Mouse (Mus musculus) limb, embryonic 14.5 days (tissue): ENCODE measurements around the gene 3830417A13Rik. TPM values are rescaled to one million over a fixed set of nuclear protein-coding genes. Genes with fewer than 3 reads are reported as not detected.

Experiments
- ATAC-seq: fragments of 200-750 bp; cut with Nextera tagmentation; 2 replicates; pipeline ENCODE4 v1.8.0; 2017; ENCODE audit warnings: low read depth, moderate number of reproducible peaks, moderate TSS enrichment; ENCODE audit not compliant: low FRiP score
- DNase-seq: peaks from one replicate; pipeline ENCODE4 v3.0.0-alpha.2; 2015; ENCODE audit warnings: low spot score
- H3K27ac ChIP-seq: fragments of 300-500 bp; sonication (generic); replicated peaks from 2 replicates; pipeline ENCODE4 v1.5.1; 2014; ENCODE audit warnings: low read depth, mild to moderate bottlenecking, low read length, moderate library complexity, mixed read lengths
- H3K27me3 ChIP-seq: fragments of 300-500 bp; sonication (generic); 2 replicates; pipeline ENCODE4 v1.6.1; 2014; ENCODE audit warnings: low read length, mixed read lengths; ENCODE audit not compliant: control insufficient read depth, insufficient read depth
- H3K36me3 ChIP-seq: fragments of 300-500 bp; sonication (generic); 2 replicates; pipeline ENCODE4 v1.6.1; 2014; ENCODE audit warnings: mild to moderate bottlenecking, low read length, moderate library complexity, mixed read lengths; ENCODE audit not compliant: control insufficient read depth, insufficient read depth
- H3K4me1 ChIP-seq: fragments of 300-500 bp; sonication (generic); 2 replicates; pipeline ENCODE4 v1.6.1; 2014; ENCODE audit warnings: antibody characterized with exemption, low read length, mixed read lengths; ENCODE audit not compliant: control insufficient read depth, insufficient read depth
- H3K4me2 ChIP-seq: fragments of 300-500 bp; sonication (generic); replicated peaks from 2 replicates; pipeline ENCODE4 v1.6.1; 2014; ENCODE audit warnings: low read depth, mild to moderate bottlenecking, low read length, moderate library complexity; ENCODE audit not compliant: severe bottlenecking
- H3K4me3 ChIP-seq: fragments of 300-500 bp; sonication (generic); replicated peaks from 2 replicates; pipeline ENCODE4 v1.5.1; 2014; ENCODE audit warnings: low read length
- H3K9ac ChIP-seq: fragments of 300-500 bp; sonication (generic); 2 replicates; pipeline ENCODE4 v1.6.1; 2014; ENCODE audit warnings: mild to moderate bottlenecking, low read depth, low read length, moderate library complexity; ENCODE audit not compliant: severe bottlenecking
- H3K9me3 ChIP-seq: fragments of 300-500 bp; sonication (generic); 2 replicates; pipeline ENCODE4 v1.6.1; 2016; ENCODE audit warnings: low read length; ENCODE audit not compliant: control insufficient read depth
- POLR2A ChIP-seq: fragments of 200-500 bp; IDR thresholded peaks from 2 replicates; pipeline ENCODE4 v1.8.0; 2012; ENCODE audit warnings: inconsistent platforms, mild to moderate bottlenecking, moderate library complexity, borderline replicate concordance; ENCODE audit not compliant: insufficient read depth, insufficient read length; ENCODE audit errors: extremely low read depth
- WGBS: fragments of 180-500 bp; shearing (Covaris S2); extraction: QIAGEN DNeasy Blood & Tissue Kit; methylation state at CpG from one replicate; pipeline ENCODE4 v1.1.7; 2014; 5-methylcytosine and 5-hydroxymethylcytosine counted together
- polyA plus RNA-seq, 2 experiments: library from polyadenylated mRNA; depleted of rRNA in 1 of 2; stranded (reverse) in 1 of 2; unstranded in 1 of 2; fragments of >200 nt; fragmentation: Nextera tagmentation in 1 of 2; extraction: Ambion mirVana in 1 of 2; gene quantifications; 2 replicates each; pipeline versions ENCODE4 v1.2.1 to v1.2.3; 2012 to 2014

The 3830417A13Rik gene
- 0.29 and 0.58 TPM in 2 replicates for polyA plus RNA-seq (2012; rRNA removed)
- polyA plus RNA-seq (2014; fragmentation: Nextera tagmentation; extraction: Ambion mirVana), result 1.3 and 1.7 TPM in 2 replicates

DNA sequence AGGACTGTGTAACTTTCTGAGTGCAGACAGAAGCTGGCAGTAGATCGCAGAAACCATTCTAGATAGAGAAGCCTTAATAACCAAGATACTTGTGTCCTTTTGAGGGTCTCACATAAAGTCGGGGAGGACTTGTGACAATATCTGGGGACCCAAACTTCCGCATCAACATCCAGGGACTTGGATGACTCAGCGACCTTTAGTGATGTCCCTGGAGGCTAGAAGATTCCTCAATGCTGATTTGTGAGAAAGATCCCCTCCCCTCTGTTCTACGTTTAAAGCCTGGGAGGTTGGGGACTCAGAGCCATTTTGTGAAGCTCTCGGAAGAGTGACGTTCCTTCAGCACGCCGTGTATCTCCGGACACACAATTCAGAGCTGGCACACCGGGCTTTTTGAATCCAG is at the start of gene 3830417A13Rik:
TSS of gene 3830417A13Rik (plus strand) at position 301 of the 400 bp plus-strand sequence.
- no peak within 1 kb of the TSS for H3K4me3 ChIP-seq
- no peak for ATAC-seq
- no peak for TF ChIP-seq POLR2A

DNA sequence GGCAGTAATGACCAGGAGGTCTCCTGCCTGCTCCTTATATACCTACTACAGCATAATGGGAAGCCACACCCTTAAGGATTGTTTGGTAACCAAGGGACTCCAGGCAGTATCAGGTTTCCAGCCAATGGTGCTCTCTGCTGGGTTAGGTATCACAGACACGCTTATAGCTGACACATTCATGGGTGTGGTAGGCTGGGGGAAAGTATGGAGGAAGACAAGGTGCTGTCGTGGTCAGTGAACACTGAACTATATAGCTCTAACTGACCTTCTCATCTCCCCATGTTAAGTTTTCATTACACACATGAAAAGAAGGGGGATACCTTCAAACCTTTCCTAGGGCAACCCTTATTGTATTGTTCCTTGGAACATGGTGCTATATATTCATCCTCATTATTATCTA is 21.2 kb upstream of the 3830417A13Rik start, which contains the start of gene Gm6760:
TSS of gene Gm6760 (minus strand) at position 101 of the 400 bp plus-strand sequence.
- no peak within 1 kb of the TSS for H3K4me3 ChIP-seq
- TF ChIP-seq POLR2A, result no peak
- no peak within 1 kb of the TSS for H3K4me2 ChIP-seq
- no peaks in the 10 kb centered on the region for H3K36me3 ChIP-seq
- no peaks in the 10 kb centered on the region for H3K9me3 ChIP-seq
- 62% methylated on average over 2 of the region's 2 CpGs for WGBS
- H3K9ac ChIP-seq, result no peak within 1 kb of the TSS
- H3K4me1 ChIP-seq, result no peaks in the 10 kb centered on the region
- DNase-seq, result no peak
- no peaks in the 10 kb centered on the region for H3K27me3 ChIP-seq
- ATAC-seq, result no peak
- no peak within 1 kb of the TSS for H3K27ac ChIP-seq

More for the DNA sequence above, at the start of gene 3830417A13Rik:
- WGBS, result 83% methylated on average over 11 of the region's 11 CpGs
- Histone ChIP-seq H3K27me3 (no peaks in the 10 kb centered on the region), H3K4me2 (no peak within 1 kb of the TSS), H3K27ac (no peak within 1 kb of the TSS), H3K9me3 (no peaks in the 10 kb centered on the region), H3K9ac (no peak within 1 kb of the TSS), H3K4me1 (no peaks in the 10 kb centered on the region), H3K36me3 (no peaks in the 10 kb centered on the region)
- no peak for DNase-seq

DNA sequence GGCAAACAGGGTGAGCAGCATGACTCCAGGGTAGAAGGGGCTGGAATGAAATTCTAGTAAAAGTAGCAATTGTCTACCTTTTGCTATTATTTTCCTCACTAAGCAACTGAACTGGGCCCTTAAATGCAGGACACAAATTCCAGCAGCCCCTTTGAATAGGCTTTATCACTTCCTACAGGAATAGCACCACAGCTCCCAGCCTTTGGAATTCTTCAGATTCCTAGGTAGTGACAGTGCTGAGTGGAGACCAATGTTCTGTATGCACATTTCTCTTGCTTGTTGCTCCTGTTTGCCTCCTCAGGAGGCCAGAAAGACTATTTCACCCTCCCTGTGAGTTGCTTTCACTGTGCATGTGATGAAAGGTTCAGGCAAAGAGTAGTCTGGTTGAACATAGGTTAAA is 7.9 kb downstream of the 3830417A13Rik start:
- ATAC-seq (no peak), DNase-seq (no peak)
- Histone ChIP-seq H3K4me2 (no peak overlapping the region), H3K36me3 (no peaks in the 10 kb centered on the region), H3K27ac (no peak overlapping the region), H3K9me3 (no peaks in the 10 kb centered on the region), H3K27me3 (no peaks in the 10 kb centered on the region), H3K4me3 (no peak overlapping the region), H3K4me1 (no peaks in the 10 kb centered on the region), H3K9ac (no peak overlapping the region)
- no peak for TF ChIP-seq POLR2A

Other genes with a start within 250 kb of the 3830417A13Rik start
- not detected in 2 replicates for gene Gm6760, start 21.4 kb upstream of the 3830417A13Rik start, polyA plus RNA-seq (2012; rRNA removed)
- not detected in 2 replicates for gene Gm6760, start 21.4 kb upstream of the 3830417A13Rik start, polyA plus RNA-seq (2014; fragmentation: Nextera tagmentation; extraction: Ambion mirVana)
- 1.1 and 1.4 TPM in 2 replicates for gene Slitrk4, start 103.4 kb downstream of the 3830417A13Rik start, polyA plus RNA-seq (2012; rRNA removed)
- gene Slitrk4, start 103.4 kb downstream of the 3830417A13Rik start, polyA plus RNA-seq (2014; fragmentation: Nextera tagmentation; extraction: Ambion mirVana), result 2.8 and 3.1 TPM in 2 replicates